Mouse (Mus musculus): ENCODE results near the gene Selenom. TPM values are rescaled to one million over a fixed set of nuclear protein-coding genes. Genes with fewer than 3 reads are reported as not detected.

Gene Selenom
- polyA plus RNA-seq, 1 experiment, result 889 TPM

GRCm38 (mm10) chr11:3533406-3533932 lies 19.0 kb downstream of the Selenom start:
- Histone ChIP-seq H3K27me3 (ENCODE audit: control insufficient read depth, insufficient read depth, low read length) (no peaks in the 10 kb centered on the region), H3K4me3 (replicated peaks; ENCODE audit: insufficient read depth, low read depth, low read length) (no peak overlapping the region), H3K27ac (ENCODE audit: insufficient read depth, low read length) (no peak overlapping the region), H3K4me1 (ENCODE audit: control insufficient read depth, insufficient read depth, low read length) (no peaks in the 10 kb centered on the region)
- WGBS, result 38% methylated on average over 17 of the region's 17 CpGs
- peak in 1 of 2 experiments; percentile 18 for DNase-seq
- TF ChIP-seq POLR2A (IDR thresholded peaks at IDR 0.05; ENCODE audit: borderline replicate concordance, insufficient read depth, low read length), result no peak
- TF ChIP-seq CTCF (IDR thresholded peaks at IDR 0.05; ENCODE audit: borderline replicate concordance, insufficient read depth, low read depth, low read length), result no peak

- WGBS, result 19% methylated on average over 8 of the region's 8 CpGs
- no peak overlapping the region for H3K4me3 ChIP-seq (replicated peaks; ENCODE audit: insufficient read depth, low read depth, low read length)
- H3K4me1 ChIP-seq (ENCODE audit: control insufficient read depth, insufficient read depth, low read length), result no peaks in the 10 kb centered on the region
- H3K27ac ChIP-seq (ENCODE audit: insufficient read depth, low read length), result no peak overlapping the region
- TF ChIP-seq CTCF (IDR thresholded peaks at IDR 0.05; ENCODE audit: borderline replicate concordance, insufficient read depth, low read depth, low read length) (no peak), POLR2A (IDR thresholded peaks at IDR 0.05; ENCODE audit: borderline replicate concordance, insufficient read depth, low read length) (no peak)
- no peaks in the 10 kb centered on the region for H3K27me3 ChIP-seq (ENCODE audit: control insufficient read depth, insufficient read depth, low read length)
- no peak for DNase-seq
Observed at GRCm38 (mm10) chr11:3534956-3535355, 20.5 kb downstream of the Selenom start.

DNA sequence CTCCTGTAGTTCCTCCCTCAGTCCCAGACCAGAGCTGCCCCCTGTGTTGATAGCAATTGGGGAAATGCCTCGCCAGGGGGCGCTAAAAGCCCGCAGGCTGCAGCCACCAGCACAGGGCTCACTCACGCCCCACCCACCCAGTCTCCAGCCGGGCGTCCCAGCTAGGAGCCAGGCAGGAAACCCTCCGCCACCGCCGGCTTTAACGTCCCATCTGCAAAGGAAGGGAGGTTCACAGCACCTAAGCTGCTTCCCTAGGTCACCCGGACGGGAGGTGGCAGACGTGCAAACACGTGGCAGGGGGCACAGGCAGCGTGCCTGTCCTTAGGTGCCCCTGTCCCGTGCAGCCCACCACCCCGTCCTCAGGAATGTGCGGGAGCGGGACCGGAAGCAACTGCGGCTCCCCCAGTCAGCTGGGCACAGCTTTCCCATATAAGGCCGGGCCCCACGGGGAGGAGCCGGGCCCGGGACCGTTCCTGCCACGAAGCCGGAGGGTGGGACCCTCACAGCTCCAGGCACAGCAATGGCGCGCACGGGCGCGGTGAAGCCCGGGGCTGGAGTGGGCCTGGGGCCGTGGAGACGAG lies 21.0 kb downstream of the Selenom start:
- H3K27me3 ChIP-seq (ENCODE audit: control insufficient read depth, insufficient read depth, low read length), result no peaks in the 10 kb centered on the region
- TF ChIP-seq CTCF (IDR thresholded peaks at IDR 0.05; ENCODE audit: borderline replicate concordance, insufficient read depth, low read depth, low read length), result peak; percentile 86
- no peak for TF ChIP-seq POLR2A (IDR thresholded peaks at IDR 0.05; ENCODE audit: borderline replicate concordance, insufficient read depth, low read length)
- WGBS, result under 1% methylated on average over 36 of the region's 36 CpGs

GRCm38 (mm10) chr11:3536082-3536481 lies 21.6 kb downstream of the Selenom start:
- no peak for DNase-seq
- no peaks in the 10 kb centered on the region for H3K27me3 ChIP-seq (ENCODE audit: control insufficient read depth, insufficient read depth, low read length)
- H3K4me1 ChIP-seq (ENCODE audit: control insufficient read depth, insufficient read depth, low read length), result no peaks in the 10 kb centered on the region
- H3K4me3 ChIP-seq (replicated peaks; ENCODE audit: insufficient read depth, low read depth, low read length), result no peak overlapping the region
- TF ChIP-seq POLR2A (IDR thresholded peaks at IDR 0.05; ENCODE audit: borderline replicate concordance, insufficient read depth, low read length) (no peak), CTCF (IDR thresholded peaks at IDR 0.05; ENCODE audit: borderline replicate concordance, insufficient read depth, low read depth, low read length) (no peak)
- 73% methylated on average over 5 of the region's 5 CpGs for WGBS
- H3K27ac ChIP-seq (ENCODE audit: insufficient read depth, low read length), result no peak overlapping the region; the same call in 1 of the 2 replicates

More for the DNA sequence above, 21.0 kb downstream of the Selenom start:
- peak; percentile 88 to 94 for DNase-seq
- Histone ChIP-seq H3K4me1 (ENCODE audit: control insufficient read depth, insufficient read depth, low read length) (no peaks in the 10 kb centered on the region), H3K27ac (ENCODE audit: insufficient read depth, low read length) (no peak overlapping the region; the same call in 1 of the 2 replicates), H3K4me3 (replicated peaks; ENCODE audit: insufficient read depth, low read depth, low read length) (peak overlapping the region; percentile 64)

GRCm38 (mm10) chr11:3536745-3537333 lies 22.4 kb downstream of the Selenom start:
- Histone ChIP-seq H3K27me3 (ENCODE audit: control insufficient read depth, insufficient read depth, low read length) (no peaks in the 10 kb centered on the region), H3K4me1 (ENCODE audit: control insufficient read depth, insufficient read depth, low read length) (no peaks in the 10 kb centered on the region), H3K4me3 (replicated peaks; ENCODE audit: insufficient read depth, low read depth, low read length) (no peak overlapping the region), H3K27ac (ENCODE audit: insufficient read depth, low read length) (no peak overlapping the region)
- no peak for DNase-seq
- TF ChIP-seq POLR2A (IDR thresholded peaks at IDR 0.05; ENCODE audit: borderline replicate concordance, insufficient read depth, low read length), result no peak
- TF ChIP-seq CTCF (IDR thresholded peaks at IDR 0.05; ENCODE audit: borderline replicate concordance, insufficient read depth, low read depth, low read length), result no peak
- WGBS, result 98% methylated on average over 5 of the region's 5 CpGs

- Histone ChIP-seq H3K27me3 (ENCODE audit: control insufficient read depth, insufficient read depth, low read length) (no peaks in the 10 kb centered on the region), H3K4me1 (ENCODE audit: control insufficient read depth, insufficient read depth, low read length) (no peaks in the 10 kb centered on the region), H3K27ac (ENCODE audit: insufficient read depth, low read length) (no peak overlapping the region), H3K4me3 (replicated peaks; ENCODE audit: insufficient read depth, low read depth, low read length) (no peak overlapping the region)
- DNase-seq, result no peak
- 95% methylated on average over 3 of the region's 3 CpGs for WGBS
- TF ChIP-seq CTCF (IDR thresholded peaks at IDR 0.05; ENCODE audit: borderline replicate concordance, insufficient read depth, low read depth, low read length) (no peak), POLR2A (IDR thresholded peaks at IDR 0.05; ENCODE audit: borderline replicate concordance, insufficient read depth, low read length) (no peak)
Observed at GRCm38 (mm10) chr11:3537711-3538110, 23.2 kb downstream of the Selenom start.

DNA sequence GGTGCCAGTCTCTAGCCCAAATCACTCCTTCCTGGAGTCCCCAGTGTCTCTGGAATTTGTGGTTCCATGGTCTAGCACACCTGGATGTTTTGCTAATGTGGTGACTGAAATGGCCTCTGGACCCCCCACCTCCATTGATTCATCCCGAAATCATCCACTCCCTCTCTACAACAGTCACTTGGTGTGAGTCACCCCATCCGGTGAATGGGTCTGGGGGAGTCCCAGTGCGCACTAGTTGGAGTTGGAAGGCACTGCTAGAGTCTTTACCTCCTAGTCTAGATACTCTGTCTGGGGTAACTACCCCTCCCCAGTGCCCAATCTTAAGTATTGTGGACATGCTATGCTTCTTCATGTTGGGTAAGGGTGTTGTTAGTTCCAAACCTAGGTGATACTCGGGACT lies 23.9 kb downstream of the Selenom start:
- DNase-seq, result no peak
- H3K27ac ChIP-seq (ENCODE audit: insufficient read depth, low read length), result no peak overlapping the region
- no peaks in the 10 kb centered on the region for H3K4me1 ChIP-seq (ENCODE audit: control insufficient read depth, insufficient read depth, low read length)
- H3K27me3 ChIP-seq (ENCODE audit: control insufficient read depth, insufficient read depth, low read length), result no peaks in the 10 kb centered on the region
- WGBS, result 72% methylated on average over 4 of the region's 4 CpGs
- no peak overlapping the region for H3K4me3 ChIP-seq (replicated peaks; ENCODE audit: insufficient read depth, low read depth, low read length)
- no peak for TF ChIP-seq CTCF (IDR thresholded peaks at IDR 0.05; ENCODE audit: borderline replicate concordance, insufficient read depth, low read depth, low read length)
- TF ChIP-seq POLR2A (IDR thresholded peaks at IDR 0.05; ENCODE audit: borderline replicate concordance, insufficient read depth, low read length), result no peak
